In the genomic region with DNA sequence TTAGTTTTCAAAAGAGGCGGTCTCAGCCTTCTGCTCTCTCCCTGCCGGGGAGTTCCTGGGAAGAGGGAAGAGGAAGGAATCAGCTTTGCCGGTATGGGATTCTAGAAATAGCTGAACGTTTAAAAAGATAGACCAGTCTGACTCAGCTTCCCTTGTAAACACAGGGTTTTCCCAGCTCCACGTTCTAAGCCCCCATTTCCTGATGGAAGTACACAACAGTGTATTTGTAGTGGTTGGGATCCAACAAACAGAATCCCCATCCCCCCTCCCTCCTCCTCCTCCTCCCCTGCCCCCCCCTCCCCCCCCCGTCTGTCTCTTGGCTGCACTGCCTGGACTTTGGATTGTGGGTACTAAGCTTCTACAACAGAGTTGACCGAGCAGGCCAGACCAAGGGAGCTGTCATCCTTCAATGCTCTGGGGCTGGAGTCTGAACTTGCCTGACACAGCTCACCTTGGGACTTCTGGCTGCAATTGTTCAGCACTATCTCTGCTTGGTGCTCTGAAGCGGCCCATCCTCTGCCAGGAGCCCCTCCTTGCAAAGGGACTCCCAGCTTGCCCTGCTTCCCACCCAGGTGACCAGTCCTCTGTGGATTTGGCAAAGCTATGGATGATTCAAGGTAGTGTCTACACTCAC, we compare ENCODE assay signal across 18 mouse cellular contexts. TPM values are rescaled to one million over a fixed set of nuclear protein-coding genes. Genes with fewer than 3 reads are reported as not detected.
DNase-seq lines count a peak whose midpoint lies in the region; ATAC-seq and TF ChIP-seq lines count a peak whose summit lies in the region.
"Had no signal": no experiment of that assay in that cellular context is flagged by ENCODE, and none has a peak within 500 bp of the region (broad histone marks: within the 10 kb centered on the region; RNA-seq: fewer than 3 reads in every experiment).

No protein-coding gene starts in this region.

- no peaks in the 10 kb centered on the region for H3K9me3 ChIP-seq in hindbrain, embryonic 10.5 days
- H3K9me3 ChIP-seq in hindbrain, embryonic 11.5 days (ENCODE audit: control insufficient read depth, low read length) = no peaks in the 10 kb centered on the region
- no peaks in the 10 kb centered on the region for H3K9me3 ChIP-seq in stomach, embryonic 16.5 days (replicated peaks; ENCODE audit: control insufficient read depth, low read length)
- no peaks in the 10 kb centered on the region for H3K9me3 ChIP-seq in stomach, postnatal 0 days (ENCODE audit: control insufficient read depth, low read length)
- no peaks in the 10 kb centered on the region for H3K9me3 ChIP-seq in kidney, embryonic 15.5 days (replicated peaks)
- H3K9me3 ChIP-seq: embryonic facial prominence, embryonic 15.5 days; heart, embryonic 15.5 days had no signal

- H3K36me3 ChIP-seq in hindbrain, embryonic 10.5 days = no peaks in the 10 kb centered on the region
- no peaks in the 10 kb centered on the region for H3K36me3 ChIP-seq in hindbrain, embryonic 11.5 days (ENCODE audit: control insufficient read depth, insufficient read depth, low read length)
- no peaks in the 10 kb centered on the region for H3K36me3 ChIP-seq in stomach, embryonic 16.5 days (ENCODE audit: control insufficient read depth, insufficient read depth, low read length)
- H3K36me3 ChIP-seq in stomach, postnatal 0 days (ENCODE audit: control insufficient read depth, insufficient read depth, low read length) = no peaks in the 10 kb centered on the region
- no peaks in the 10 kb centered on the region for H3K36me3 ChIP-seq in kidney, embryonic 15.5 days
- H3K36me3 ChIP-seq: embryonic facial prominence, embryonic 15.5 days; heart, embryonic 15.5 days had no signal

- no peak for TF ChIP-seq EP300 in stomach, postnatal 0 days (optimal IDR thresholded peaks at IDR 0.05)

- TF ChIP-seq CTCF in stomach, postnatal 0 days (IDR thresholded peaks at IDR 0.05; ENCODE audit: low read depth) = no peak

- no peak overlapping the region for H3K9ac ChIP-seq in hindbrain, embryonic 11.5 days (ENCODE audit: low read depth, low read length)
- H3K9ac ChIP-seq in stomach, embryonic 16.5 days (ENCODE audit: low read length) = no peak overlapping the region
- H3K9ac ChIP-seq in stomach, postnatal 0 days (ENCODE audit: low read length) = no peak overlapping the region
- H3K9ac ChIP-seq in kidney, embryonic 15.5 days = no peak overlapping the region
- H3K9ac ChIP-seq: embryonic facial prominence, embryonic 15.5 days; heart, embryonic 15.5 days had no signal

- peak overlapping the region; percentile 90 for H3K27ac ChIP-seq in hindbrain, embryonic 10.5 days
- H3K27ac ChIP-seq in hindbrain, embryonic 11.5 days (ENCODE audit: low read depth, low read length) = no peak overlapping the region
- peak overlapping the region; percentile 30; the same call in 1 of the 2 replicates for H3K27ac ChIP-seq in stomach, embryonic 16.5 days (ENCODE audit: low read length)
- H3K27ac ChIP-seq in stomach, postnatal 0 days (replicated peaks) = no peak overlapping the region
- H3K27ac ChIP-seq in kidney, embryonic 15.5 days = peak overlapping the region; percentile 52; the same call in 1 of the 2 replicates
- H3K27ac ChIP-seq: embryonic facial prominence, embryonic 15.5 days; heart, embryonic 15.5 days had no signal

- no peak for ATAC-seq in hindbrain, embryonic 11.5 days (ENCODE audit: low FRiP score)
- ATAC-seq in stomach, embryonic 16.5 days (ENCODE audit: insufficient read depth, low FRiP score) = no peak
- ATAC-seq in stomach, postnatal 0 days (ENCODE audit: low FRiP score, low TSS enrichment) = no peak
- ATAC-seq in kidney, embryonic 15.5 days (replicated peaks; ENCODE audit: low FRiP score) = no peak
- ATAC-seq: activated CD4-positive, CD25-positive, alpha-beta regulatory T cell, adult 4 months; CD4-positive, CD25-positive, alpha-beta regulatory T cell, adult 4 months; forebrain, embryonic 14.5 days; inflammation-experienced regulatory T-cells, adult 6 months had no signal

- no peak overlapping the region for H3K4me3 ChIP-seq in hindbrain, embryonic 10.5 days
- no peak overlapping the region for H3K4me3 ChIP-seq in hindbrain, embryonic 11.5 days (ENCODE audit: low read depth, low read length)
- no peak overlapping the region for H3K4me3 ChIP-seq in stomach, embryonic 16.5 days (replicated peaks; ENCODE audit: low read length)
- no peak overlapping the region for H3K4me3 ChIP-seq in stomach, postnatal 0 days (ENCODE audit: low read depth, low read length)
- H3K4me3 ChIP-seq in kidney, embryonic 15.5 days (replicated peaks) = no peak overlapping the region
- H3K4me3 ChIP-seq: embryonic facial prominence, embryonic 15.5 days; heart, embryonic 15.5 days; myocyte had no signal

- H3K27me3 ChIP-seq in hindbrain, embryonic 10.5 days (ENCODE audit: insufficient read depth, poor library complexity, severe bottlenecking) = no peaks in the 10 kb centered on the region
- no peaks in the 10 kb centered on the region for H3K27me3 ChIP-seq in hindbrain, embryonic 11.5 days (ENCODE audit: control insufficient read depth, insufficient read depth, low read length)
- no peaks in the 10 kb centered on the region for H3K27me3 ChIP-seq in stomach, embryonic 16.5 days (ENCODE audit: control insufficient read depth, insufficient read depth, low read length)
- H3K27me3 ChIP-seq in stomach, postnatal 0 days (ENCODE audit: control insufficient read depth, insufficient read depth, low read length) = no peaks in the 10 kb centered on the region
- H3K27me3 ChIP-seq in kidney, embryonic 15.5 days = no peaks in the 10 kb centered on the region
- H3K27me3 ChIP-seq: embryonic facial prominence, embryonic 15.5 days; heart, embryonic 15.5 days had no signal

- H3K4me2 ChIP-seq in hindbrain, embryonic 11.5 days (replicated peaks; ENCODE audit: low read depth, low read length) = no peak overlapping the region
- no peak overlapping the region for H3K4me2 ChIP-seq in stomach, embryonic 16.5 days (ENCODE audit: low read depth, low read length)
- no peak overlapping the region for H3K4me2 ChIP-seq in stomach, postnatal 0 days (replicated peaks; ENCODE audit: low read depth)
- H3K4me2 ChIP-seq in kidney, embryonic 15.5 days = no peak overlapping the region
- H3K4me2 ChIP-seq: embryonic facial prominence, embryonic 15.5 days; heart, embryonic 15.5 days; midbrain, embryonic 11.5 days had no signal

- DNase-seq in hindbrain, embryonic 10.5 days (ENCODE audit: low spot score) = no peak
- no peak for DNase-seq in hindbrain, embryonic 11.5 days (ENCODE audit: low spot score)
- no peak for DNase-seq in stomach, postnatal 0 days (ENCODE audit: low spot score)
- no peak for DNase-seq in adrenal gland, postnatal 25 days
- no peak for DNase-seq in cerebellum, postnatal 36 days
- DNase-seq: left cerebral cortex, postnatal 4 days; lung, adult 18-20 months had no signal

- H3K4me1 ChIP-seq in hindbrain, embryonic 10.5 days (replicated peaks) = peaks cover 66% of the 10 kb centered on the region
- peaks cover 24% of the 10 kb centered on the region for H3K4me1 ChIP-seq in hindbrain, embryonic 11.5 days (replicated peaks; ENCODE audit: control insufficient read depth, insufficient read depth, low read length)
- H3K4me1 ChIP-seq in stomach, embryonic 16.5 days (ENCODE audit: control insufficient read depth, insufficient read depth, low read length) = peaks cover 22% of the 10 kb centered on the region
- H3K4me1 ChIP-seq in stomach, postnatal 0 days (replicated peaks; ENCODE audit: control insufficient read depth, insufficient read depth) = peaks cover 6% of the 10 kb centered on the region; the same call in 1 of the 2 replicates
- peaks cover 54% of the 10 kb centered on the region for H3K4me1 ChIP-seq in kidney, embryonic 15.5 days

- 41% methylated on average over 8 of the region's 8 CpGs for WGBS in hindbrain, embryonic 10.5 days
- 49% methylated on average over 8 of the region's 8 CpGs for WGBS in hindbrain, embryonic 11.5 days
- 28% methylated on average over 7 of the region's 8 CpGs for WGBS in stomach, embryonic 16.5 days
- WGBS in stomach, postnatal 0 days = 31% methylated on average over 8 of the region's 8 CpGs
- WGBS in kidney, embryonic 15.5 days = 42% methylated on average over 8 of the region's 8 CpGs

RNA-seq across cellular contexts. Expression of a gene that starts 22.2 kb away (rescaled TPM):
- polyA plus RNA-seq in hindbrain, embryonic 10.5 days (2016; fragmentation: Nextera tagmentation; extraction: Ambion mirVana) = 42.3 and 44.4 TPM in 2 replicates
- 33.1 and 39.3 TPM in 2 replicates for polyA plus RNA-seq in hindbrain, embryonic 11.5 days (2014; fragmentation: Nextera tagmentation; extraction: Ambion mirVana)
- polyA plus RNA-seq in stomach, embryonic 16.5 days (2015; fragmentation: Nextera tagmentation; extraction: Ambion mirVana) = 6.8 and 6.9 TPM in 2 replicates
- 4.5 and 6.2 TPM in 2 replicates for polyA plus RNA-seq in stomach, postnatal 0 days (2015; fragmentation: Nextera tagmentation; extraction: Ambion mirVana)
- 3.6 and 3.8 TPM in 2 replicates for polyA plus RNA-seq in kidney, embryonic 15.5 days (2015; fragmentation: Nextera tagmentation; extraction: Ambion mirVana)
- total RNA-seq in adrenal gland, postnatal 25 days (2021) = 2.4 and 4.8 TPM in 2 replicates

RNA-seq across cellular contexts. Expression of a gene that starts 39.7 kb away (rescaled TPM):
- polyA plus RNA-seq in hindbrain, embryonic 10.5 days (2016; fragmentation: Nextera tagmentation; extraction: Ambion mirVana) = 1.0 and 3.5 TPM in 2 replicates
- 2.9 and 3.0 TPM in 2 replicates for polyA plus RNA-seq in hindbrain, embryonic 11.5 days (2014; fragmentation: Nextera tagmentation; extraction: Ambion mirVana)
- 0.09 and 0.18 TPM in 2 replicates for polyA plus RNA-seq in stomach, embryonic 16.5 days (2015; fragmentation: Nextera tagmentation; extraction: Ambion mirVana)
- polyA plus RNA-seq in stomach, postnatal 0 days (2015; fragmentation: Nextera tagmentation; extraction: Ambion mirVana) = 0.31 and 0.34 TPM in 2 replicates
- 1.2 and 1.6 TPM in 2 replicates for polyA plus RNA-seq in kidney, embryonic 15.5 days (2015; fragmentation: Nextera tagmentation; extraction: Ambion mirVana)
- 116 and 153 TPM in 2 replicates for total RNA-seq in adrenal gland, postnatal 25 days (2021)
- total RNA-seq: common myeloid progenitor, adult 5-6 weeks had no signal
- polyA plus RNA-seq: activated CD4-positive, CD25-positive, alpha-beta regulatory T cell, adult 4 months; inflammation-experienced regulatory T-cells, adult 6 months had no signal

RNA-seq across cellular contexts. Expression of a gene that starts 52.9 kb away (rescaled TPM):
- 15.1 and 18.7 TPM in 2 replicates for polyA plus RNA-seq in hindbrain, embryonic 10.5 days (2016; fragmentation: Nextera tagmentation; extraction: Ambion mirVana)
- polyA plus RNA-seq in hindbrain, embryonic 11.5 days (2014; fragmentation: Nextera tagmentation; extraction: Ambion mirVana) = 12.0 and 14.1 TPM in 2 replicates
- 25.5 and 28.3 TPM in 2 replicates for polyA plus RNA-seq in stomach, embryonic 16.5 days (2015; fragmentation: Nextera tagmentation; extraction: Ambion mirVana)
- 2.4 and 2.6 TPM in 2 replicates for polyA plus RNA-seq in stomach, postnatal 0 days (2015; fragmentation: Nextera tagmentation; extraction: Ambion mirVana)
- polyA plus RNA-seq in kidney, embryonic 15.5 days (2015; fragmentation: Nextera tagmentation; extraction: Ambion mirVana) = 11.9 and 15.5 TPM in 2 replicates
- 8.4 and 8.6 TPM in 2 replicates for total RNA-seq in adrenal gland, postnatal 25 days (2021)

Comparison
In these comparisons a context has a peak if more than half of its experiments do, and no peak if none do; other contexts are left out.
1. H3K27ac ChIP-seq: peak in hindbrain, embryonic 10.5 days (single experiment), stomach, embryonic 16.5 days (single experiment) and kidney, embryonic 15.5 days (single experiment); none in hindbrain, embryonic 11.5 days (single experiment) and stomach, postnatal 0 days (single experiment).